Mouse (Mus musculus): Measurements from ENCODE around the gene Cyp2d34.

The Cyp2d34 gene

DNA sequence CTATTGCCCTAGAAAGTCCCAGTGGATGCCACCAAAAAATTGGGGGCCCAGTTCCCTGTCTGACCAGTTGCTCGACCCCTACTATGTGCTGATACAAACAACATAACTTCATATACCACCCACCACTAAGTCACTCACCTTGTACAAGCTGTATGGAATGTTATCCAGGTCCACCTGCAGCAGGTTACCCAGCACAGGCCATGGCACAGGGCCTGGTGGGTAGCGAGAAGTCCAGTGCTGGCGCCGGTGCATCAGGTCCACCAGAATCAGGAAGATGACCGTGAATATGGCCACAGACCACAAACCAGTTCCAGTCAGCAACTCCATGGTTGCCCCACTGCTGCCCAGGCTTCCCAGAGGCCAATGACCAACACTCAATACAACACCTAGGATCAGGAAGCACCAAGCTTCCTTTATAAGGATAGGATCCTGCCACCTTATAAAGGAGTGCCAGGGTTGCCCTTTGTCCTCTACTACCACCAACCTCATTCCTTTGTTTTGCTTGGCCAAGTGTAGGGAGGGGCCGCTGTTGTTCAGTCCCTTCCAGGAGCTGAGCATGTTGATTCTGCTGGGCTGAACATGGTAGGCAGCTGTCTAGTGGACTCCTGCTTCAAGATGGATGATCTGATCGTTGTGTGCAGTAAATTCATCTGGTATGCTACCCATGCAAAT is at the start of gene Cyp2d34:
TSS of gene Cyp2d34 (minus strand) at position 416 of the 672 bp plus-strand sequence.
- no peak for DNase-seq (ENCODE audit: low read depth, low spot score)

DNA sequence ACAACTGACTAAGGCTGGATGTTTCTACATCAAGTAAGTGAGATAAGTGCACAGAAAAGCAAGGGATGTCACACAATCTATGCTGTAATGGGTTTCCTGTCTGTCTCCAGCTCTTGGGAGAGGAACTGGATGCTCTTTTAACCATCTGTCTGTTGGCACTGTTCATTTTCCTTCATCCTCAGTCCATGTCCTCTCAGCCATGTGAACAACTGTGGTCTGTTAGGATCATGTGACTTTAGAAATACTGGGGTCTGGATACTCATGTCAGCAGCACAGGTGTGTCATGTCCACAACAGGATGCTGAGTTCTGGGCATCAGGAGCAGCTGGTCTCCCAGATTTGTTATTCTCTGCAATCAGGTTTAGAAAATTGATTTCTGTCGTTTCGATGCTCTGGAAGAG is 35.6 kb upstream of the Cyp2d34 start:
- DNase-seq (ENCODE audit: low read depth, low spot score): peak; percentile 15

DNA sequence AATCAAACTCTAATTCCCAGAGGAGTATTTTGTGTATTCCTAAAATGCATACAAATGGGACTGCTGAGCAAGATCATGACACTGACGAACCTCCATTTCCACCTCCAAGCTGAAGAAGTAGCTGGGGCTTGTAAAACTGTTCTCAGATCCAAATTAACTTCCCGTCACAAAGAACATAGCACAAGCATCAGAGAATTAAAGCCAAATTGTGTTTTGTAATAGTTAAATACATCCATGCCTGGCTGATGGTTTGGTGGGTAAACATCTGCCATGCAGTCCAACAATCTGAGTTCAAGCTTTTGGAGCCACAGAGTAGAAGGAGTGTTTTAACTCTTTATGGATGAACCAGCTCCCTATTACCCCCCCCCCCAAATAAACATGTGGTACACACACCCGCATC is 23.6 kb upstream of the Cyp2d34 start:
- DNase-seq (ENCODE audit: low read depth, low spot score): no peak

DNA sequence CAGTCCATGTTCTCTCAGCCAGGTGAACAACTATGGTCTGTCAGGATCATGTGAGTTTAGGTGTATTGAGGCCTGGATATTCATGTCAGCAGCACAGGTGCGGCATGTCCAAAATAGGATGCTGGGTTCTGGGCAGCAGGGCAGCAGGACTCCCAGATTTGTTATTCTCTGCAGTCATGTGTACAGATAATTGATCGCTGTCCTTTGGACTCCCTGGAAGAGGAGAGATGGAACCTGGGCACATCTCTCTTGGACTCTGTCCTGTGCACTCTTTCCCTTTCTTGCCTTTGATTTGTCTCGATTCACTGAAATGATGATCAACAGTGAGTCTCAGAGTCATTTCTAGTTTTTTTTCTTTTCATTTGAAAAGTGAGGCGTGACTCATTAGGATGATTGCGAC is 23.0 kb upstream of the Cyp2d34 start:
- DNase-seq (ENCODE audit: low read depth, low spot score): no peak

DNA sequence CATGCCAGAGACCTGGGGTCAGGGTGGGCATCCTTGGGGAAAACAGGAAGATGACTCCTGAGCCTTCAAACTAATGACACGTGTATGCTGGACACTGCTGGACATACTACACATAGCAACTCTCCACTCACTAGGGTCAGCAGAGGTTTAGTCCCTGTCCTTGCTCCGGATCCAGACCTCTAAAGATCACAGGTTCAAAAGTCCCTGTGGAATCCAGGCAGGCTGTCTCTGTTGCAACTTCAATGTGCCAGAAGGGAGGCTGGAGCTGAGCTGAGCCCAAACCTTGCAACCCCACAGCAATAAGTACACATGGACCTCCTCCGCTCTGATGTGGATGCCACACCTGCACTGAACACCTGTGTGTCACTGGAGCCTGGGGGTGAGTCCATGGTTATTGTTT is 22.0 kb upstream of the Cyp2d34 start:
- no peak for DNase-seq (ENCODE audit: low read depth, low spot score)

DNA sequence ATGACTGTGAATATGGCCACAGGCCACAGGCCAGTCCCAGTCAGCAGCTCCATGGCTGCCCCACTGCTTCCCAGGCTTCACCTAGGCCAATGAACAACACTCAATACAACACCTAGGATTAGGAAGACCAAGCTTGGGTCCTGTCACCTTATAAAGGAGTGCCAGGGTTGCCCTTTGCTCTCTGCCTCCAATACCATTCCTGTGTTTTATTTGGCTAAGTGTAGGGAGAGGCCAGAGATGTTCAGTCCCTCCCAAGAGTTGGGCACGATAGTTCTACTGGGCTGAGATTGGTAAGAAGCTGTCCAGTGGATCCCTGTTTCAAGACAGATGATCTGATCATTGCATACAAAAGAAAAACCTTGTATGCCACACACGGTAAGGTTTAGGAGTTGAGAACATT is 21.2 kb upstream of the Cyp2d34 start:
- no peak for DNase-seq (ENCODE audit: low read depth, low spot score)

DNA sequence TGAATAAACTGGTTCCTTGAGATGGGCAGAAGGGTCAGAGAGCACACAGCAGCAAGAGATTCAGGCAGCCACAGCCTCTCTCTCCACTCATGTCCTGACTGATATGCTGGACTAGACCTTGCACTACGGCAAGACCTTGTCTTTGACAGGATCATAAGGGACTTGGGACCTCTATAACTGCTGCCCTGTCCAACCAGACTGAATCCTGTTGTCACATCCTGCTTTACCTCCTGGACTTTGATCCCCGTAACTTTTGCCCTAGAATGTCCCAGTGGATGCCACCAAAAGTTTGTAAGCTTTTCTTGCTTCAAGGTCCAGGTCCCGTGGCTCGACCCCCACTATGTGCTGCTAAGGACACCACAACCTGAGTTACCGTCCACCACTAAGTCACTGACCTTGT is 20.6 kb upstream of the Cyp2d34 start:
- no peak for DNase-seq (ENCODE audit: low read depth, low spot score)

DNA sequence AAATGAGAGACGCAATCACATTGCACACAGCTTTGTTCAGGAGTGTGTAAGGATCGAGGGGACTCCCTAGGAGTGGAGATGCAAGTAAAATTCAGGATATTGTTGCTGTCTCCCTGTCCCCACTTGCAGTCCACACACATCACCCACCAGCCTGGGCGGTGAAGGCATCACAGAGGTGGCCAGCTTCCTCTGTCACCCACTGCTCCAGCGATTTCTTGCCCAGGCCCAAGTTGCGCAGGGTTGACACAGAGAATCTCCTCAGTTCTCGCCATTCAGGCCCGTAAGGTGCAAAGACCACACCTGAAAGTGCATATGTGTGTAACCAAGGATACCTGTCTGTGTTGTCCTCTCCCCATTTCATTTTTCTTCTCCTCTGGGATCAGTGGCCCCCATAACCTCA is 19.5 kb upstream of the Cyp2d34 start:
- DNase-seq (ENCODE audit: low read depth, low spot score): no peak

DNA sequence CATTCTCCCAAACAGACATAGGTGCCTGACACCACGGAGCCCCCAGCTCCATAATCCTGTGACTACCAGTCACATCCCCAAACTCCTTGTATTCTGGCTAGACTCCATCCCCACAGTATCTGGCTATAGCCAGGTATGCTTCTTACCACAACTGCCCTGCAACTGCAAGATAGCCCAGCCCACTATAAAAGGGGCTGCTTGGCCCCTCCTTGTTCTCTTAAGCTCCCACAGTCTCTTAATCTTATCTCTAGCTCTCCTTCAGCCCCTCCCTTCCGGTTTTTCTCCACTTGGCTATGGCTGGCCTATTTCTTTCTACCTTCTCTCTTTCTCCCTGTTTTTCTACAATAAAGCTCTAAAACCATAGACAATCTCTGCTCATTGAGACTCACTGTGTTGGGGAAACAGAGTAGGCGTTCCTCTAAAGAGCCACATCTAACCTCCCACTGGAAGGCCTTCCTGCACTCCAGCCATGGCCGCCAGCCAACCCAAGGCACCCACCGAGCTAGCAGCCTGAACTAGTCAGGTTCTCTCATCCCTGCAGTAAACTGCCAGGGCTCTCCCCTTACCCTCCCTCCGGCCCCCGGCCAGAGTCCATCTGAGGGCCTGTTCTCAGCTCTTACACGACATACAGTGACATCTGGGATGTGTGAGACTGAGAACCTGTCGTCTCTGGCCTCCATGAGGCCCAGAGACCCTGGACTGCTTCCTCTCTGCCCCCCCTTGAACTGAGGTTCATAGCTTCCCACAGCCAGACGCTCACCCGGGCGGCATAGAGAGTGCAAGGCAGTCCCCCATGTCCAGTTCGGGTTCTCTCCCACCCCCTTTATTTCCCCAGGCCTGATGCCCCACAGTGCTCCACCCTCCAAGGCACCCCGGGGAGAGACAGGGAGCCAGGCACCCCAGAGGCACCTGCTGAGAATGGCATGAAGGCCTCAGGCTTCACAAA is 16.7 kb upstream of the Cyp2d34 start:
- DNase-seq (ENCODE audit: low read depth, low spot score): no peak

DNA sequence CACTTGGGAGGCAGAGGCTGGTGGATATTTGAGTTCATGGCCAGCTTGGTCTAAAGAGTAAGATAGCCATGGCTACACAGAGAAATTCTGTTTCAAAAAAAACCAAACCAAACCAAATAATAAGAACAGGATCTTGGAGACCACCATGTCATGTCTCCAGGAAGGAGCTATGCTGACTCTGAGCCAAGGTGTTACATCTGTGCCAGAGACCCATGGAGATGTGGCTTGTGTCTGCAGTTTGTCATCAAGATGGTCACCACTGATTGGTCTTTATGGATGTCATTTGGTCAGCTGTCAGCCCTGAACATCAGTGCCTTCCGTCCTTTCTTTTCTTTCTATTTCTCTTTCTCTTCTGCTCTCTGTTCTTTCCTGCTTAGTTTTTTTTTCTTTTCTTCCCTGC is 14.2 kb upstream of the Cyp2d34 start:
- DNase-seq (ENCODE audit: low read depth, low spot score): no peak

DNA sequence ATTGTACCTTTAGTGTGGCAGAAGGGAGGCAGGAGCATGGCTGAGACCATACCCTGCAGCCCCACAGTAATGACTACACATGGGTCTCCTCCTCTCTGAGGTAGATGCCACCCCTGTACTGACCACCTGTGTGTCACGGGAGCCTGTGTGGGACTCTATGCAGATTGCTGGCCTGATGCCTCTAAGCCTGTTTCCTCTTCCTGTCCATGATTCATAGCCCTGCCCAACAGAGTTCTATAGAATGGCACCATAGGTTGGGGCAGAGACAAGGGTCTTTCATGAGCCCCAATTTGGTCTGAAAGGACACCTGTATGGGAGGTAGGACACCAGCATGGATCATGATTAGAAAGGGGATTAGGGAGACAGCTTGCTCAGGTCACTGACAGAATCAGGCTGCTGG is 1.2 kb upstream of the Cyp2d34 start:
- DNase-seq (ENCODE audit: low read depth, low spot score): no peak

DNA sequence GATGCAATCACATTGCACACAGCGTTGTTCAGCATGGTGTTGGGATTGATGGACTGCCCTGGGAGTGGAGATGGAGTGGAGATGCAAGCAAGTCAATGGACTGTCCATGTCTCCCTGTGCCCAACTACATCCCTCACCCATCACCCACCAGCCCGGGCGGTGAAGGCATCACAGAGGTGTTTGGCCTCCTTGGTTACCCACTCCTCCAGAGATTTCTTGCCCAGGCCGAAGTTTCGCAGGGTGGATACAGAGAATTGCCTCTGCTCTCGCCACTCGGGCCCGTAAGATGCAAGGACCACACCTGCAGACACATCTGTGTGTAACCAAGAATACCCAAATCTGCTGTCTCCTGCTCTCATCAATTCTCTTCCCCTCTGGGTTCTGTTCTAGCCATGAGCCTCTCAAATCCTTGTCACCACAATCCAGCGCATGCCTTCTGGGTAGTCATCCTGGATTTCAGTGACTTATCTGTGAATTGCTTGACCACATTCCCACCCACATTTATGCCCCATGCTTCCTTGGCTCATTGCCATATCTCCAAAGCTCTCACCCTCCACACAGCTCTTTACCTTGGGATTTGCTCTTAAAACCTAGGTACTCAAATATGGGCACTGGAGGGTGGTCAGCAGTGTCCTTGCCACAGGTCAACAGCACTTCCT is 2.3 kb downstream of the Cyp2d34 start:
- no peak for DNase-seq (ENCODE audit: low read depth, low spot score)

DNA sequence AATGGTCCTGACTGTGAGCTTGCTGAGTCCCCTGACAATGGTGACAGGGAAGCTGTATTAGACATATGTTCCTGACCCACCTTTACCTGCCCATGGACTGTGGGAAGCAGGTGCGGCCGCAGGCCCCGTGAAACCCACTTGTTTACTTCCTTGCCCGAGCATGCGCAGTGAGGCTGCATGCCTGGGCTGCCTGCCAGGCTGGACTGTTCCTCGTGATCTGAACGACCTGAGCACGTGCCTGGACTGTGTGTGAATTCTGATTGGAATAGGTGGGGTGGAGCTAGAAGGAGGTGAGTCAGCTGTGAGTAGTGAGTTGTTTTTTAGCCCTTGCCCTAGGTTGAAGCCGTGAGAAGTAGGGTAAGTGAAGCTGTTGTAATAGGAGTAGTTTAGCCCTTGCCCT is 38.1 kb downstream of the Cyp2d34 start:
- no peak for DNase-seq (ENCODE audit: low read depth, low spot score)

DNA sequence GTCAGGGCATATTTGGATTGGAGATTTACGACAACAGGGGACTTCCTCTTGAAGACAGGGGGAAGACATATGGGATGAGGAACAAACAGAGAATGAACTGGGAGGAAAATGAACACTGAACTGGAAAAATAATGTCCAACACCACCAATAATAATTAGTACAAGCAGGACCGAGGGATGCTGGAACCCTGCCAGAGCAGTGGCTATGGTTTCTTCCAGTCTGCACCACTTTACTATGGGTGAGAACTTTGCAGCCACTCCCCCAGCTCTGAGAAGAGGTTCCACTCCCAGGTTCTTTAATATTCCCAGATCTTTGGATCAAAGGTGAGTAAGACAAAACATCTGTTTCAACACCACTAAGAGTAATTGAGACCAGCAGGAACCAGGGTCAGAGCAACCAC is 41.7 kb downstream of the Cyp2d34 start:
- no peak for DNase-seq (ENCODE audit: low read depth, low spot score)

DNA sequence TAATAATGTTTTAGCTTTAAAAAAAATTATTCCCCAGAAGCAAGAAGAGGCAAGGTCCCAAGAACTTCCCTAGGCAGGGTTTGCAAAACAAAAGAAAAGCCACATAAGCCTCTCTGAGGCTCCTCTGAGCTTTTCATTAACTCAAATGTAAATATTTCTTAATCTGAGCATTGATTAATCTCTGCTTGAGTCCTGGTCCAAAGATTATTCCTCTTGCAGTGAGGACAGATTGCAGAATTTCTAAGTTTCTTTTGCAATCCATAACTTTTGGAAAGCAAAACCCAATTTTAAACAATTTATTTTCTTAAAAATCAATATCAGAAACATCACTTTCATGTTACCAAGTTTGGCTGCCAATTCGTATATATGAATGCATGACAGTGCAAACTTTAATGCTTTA is 47.9 kb downstream of the Cyp2d34 start:
- DNase-seq (ENCODE audit: low read depth, low spot score): no peak
